Mouse (Mus musculus) kidney, postnatal 10 days (tissue): Measurements from ENCODE around the gene Olfr1.
A peak's percentile ranks its signal among the peaks of the same experiment; 100 is the strongest.

Source experiments
- DNase-seq: peaks from one replicate; pipeline ENCODE4 v3.0.0; 2021; ENCODE audit warnings: mixed read lengths

The Olfr1 gene

DNA sequence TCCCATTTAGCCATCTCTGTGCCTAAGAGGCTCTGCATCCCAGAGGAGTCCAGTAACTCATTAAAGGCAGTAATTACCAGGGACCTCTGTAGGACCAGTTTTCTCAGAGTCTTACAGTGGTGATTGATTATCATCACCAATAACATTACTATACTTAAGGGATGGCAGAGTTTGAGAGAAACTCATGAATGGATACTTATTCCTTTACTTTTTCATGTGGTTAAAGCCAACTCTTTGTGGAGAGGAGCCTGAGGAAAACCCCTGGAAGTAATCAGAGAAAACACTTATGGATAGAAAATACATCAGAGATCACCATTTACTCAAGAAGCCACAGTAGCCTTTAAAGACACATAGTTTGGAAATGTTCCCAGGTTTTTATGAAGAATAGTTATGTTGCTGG, at the start of gene Olfr1:
TSS of gene Olfr1 (minus strand) at position 101 of the 400 bp plus-strand sequence.
- no peak for DNase-seq

DNA sequence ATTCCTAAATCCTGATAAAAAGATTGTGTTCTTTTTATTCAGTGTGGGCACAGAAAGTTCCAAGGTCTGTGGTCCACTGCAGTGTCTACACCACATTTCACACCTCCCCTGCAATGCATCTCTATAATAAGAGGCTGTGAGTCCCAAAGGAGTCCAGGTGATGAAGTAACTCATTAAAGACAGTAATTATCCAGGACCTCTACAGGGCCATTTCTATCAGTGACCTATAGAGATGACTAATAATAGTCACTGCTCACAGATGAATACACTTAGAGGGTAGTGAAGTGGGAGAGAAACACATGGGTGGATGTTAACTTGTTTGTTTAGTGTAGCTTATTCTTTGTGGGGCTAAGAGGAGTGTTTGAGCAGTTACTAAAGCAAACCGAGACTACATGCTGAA, 29.0 kb upstream of the Olfr1 start, which contains the start of gene Olfr378:
TSS of gene Olfr378 (minus strand) at position 101 of the 400 bp plus-strand sequence.
- no peak for DNase-seq

DNA sequence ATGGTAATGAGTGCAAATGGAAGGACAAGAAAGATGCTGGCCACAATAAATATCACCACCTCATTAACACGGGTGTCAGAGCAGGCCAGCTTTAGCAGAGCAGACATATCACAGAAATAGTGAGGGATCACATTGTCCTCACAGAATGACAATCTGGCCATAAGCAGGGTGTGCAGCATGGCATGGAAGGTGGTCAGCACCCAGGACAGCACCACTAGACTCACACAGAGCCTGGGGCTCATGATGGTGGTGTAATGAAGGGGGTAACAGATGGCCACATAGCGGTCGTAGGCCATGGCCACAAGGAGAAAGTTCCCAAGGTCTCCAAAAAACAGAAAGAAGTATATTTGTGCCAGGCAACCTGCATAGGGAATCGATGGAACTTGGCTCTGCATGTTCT, 4.0 kb downstream of the Olfr1 start:
- DNase-seq: peak; percentile 24

- DNase-seq: no peak
Measured at GRCm38 (mm10) chr11:73370946-73371345, 28.5 kb downstream of the Olfr1 start, which contains the start of gene Olfr376. Gene Olfr376, plus strand, starts transcription at chr11:73371246.

DNA sequence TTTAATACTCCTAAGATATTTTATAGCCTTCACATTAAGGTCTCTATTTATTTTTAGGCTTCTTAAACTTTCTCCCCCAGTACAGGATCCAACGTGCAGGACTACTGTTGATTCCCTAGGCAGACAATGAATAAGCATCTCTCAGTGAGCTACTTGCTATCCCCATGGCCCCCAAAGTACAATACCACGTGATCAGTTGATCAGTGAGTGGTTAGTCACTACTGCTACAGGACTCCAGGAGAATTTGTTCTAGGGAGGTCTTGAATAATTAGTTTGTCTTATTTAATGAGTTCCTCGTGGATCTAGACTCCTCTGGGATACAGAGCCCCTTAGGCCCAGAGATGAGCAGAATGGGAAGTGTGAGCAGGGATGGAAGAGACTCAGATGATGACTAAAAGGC, 48.9 kb downstream of the Olfr1 start, which contains the start of gene Olfr20:
TSS of gene Olfr20 (plus strand) at position 301 of the 400 bp plus-strand sequence.
- no peak for DNase-seq
